Mouse (Mus musculus) spleen, adult 2 months (tissue): Measurements from ENCODE around the gene Slc25a29. TPM values are rescaled to one million over a fixed set of nuclear protein-coding genes. Genes with fewer than 3 reads are reported as not detected.
A peak's percentile ranks its signal among the peaks of the same experiment; 100 is the strongest.

ENCODE experiments used
- DNase-seq, 2 experiments: peaks; one replicate each; pipeline versions ENCODE4 v3.0.0 to v3.0.0-alpha.2; 2012 to 2021; ENCODE audit warnings: low spot score in 2 of 2, low read depth in 1 of 2
- H3K27ac ChIP-seq: fragments of 200-500 bp; 2 replicates; pipeline ENCODE4 v1.5.1; 2012; ENCODE audit warnings: low read length, inconsistent platforms; ENCODE audit not compliant: insufficient read depth
- H3K27me3 ChIP-seq: fragments of 200-500 bp; 2 replicates; pipeline ENCODE4 v1.6.1; 2012; ENCODE audit warnings: mild to moderate bottlenecking, moderate library complexity, low read length, inconsistent platforms; ENCODE audit not compliant: control insufficient read depth, insufficient read depth
- H3K36me3 ChIP-seq: fragments of 200-500 bp; 2 replicates; pipeline ENCODE4 v1.6.1; 2012; ENCODE audit warnings: mild to moderate bottlenecking, low read length, inconsistent platforms; ENCODE audit not compliant: control insufficient read depth, insufficient read depth
- H3K4me1 ChIP-seq: fragments of 200-500 bp; 2 replicates; pipeline ENCODE4 v1.6.1; 2011; ENCODE audit warnings: inconsistent platforms; ENCODE audit not compliant: control insufficient read depth, insufficient read depth, insufficient read length
- H3K4me3 ChIP-seq: fragments of 200-500 bp; 2 replicates; pipeline ENCODE4 v1.5.1; 2011; ENCODE audit warnings: mild to moderate bottlenecking, inconsistent platforms; ENCODE audit not compliant: insufficient read depth, insufficient read length; ENCODE audit errors: extremely low read depth
- CTCF ChIP-seq: fragments of 200-500 bp; IDR thresholded peaks from 2 replicates; pipeline ENCODE4 v1.5.1; 2011; ENCODE audit warnings: mild to moderate bottlenecking, inconsistent platforms; ENCODE audit not compliant: insufficient read depth, insufficient read length, insufficient replicate concordance; ENCODE audit errors: extremely low read depth
- POLR2A ChIP-seq: fragments of 200-500 bp; IDR thresholded peaks from 2 replicates; pipeline ENCODE4 v1.6.1; 2011; ENCODE audit warnings: low read depth, low read length, inconsistent platforms
- WGBS: fragments of 180-500 bp; shearing (Covaris S2); methylation state at CpG from one replicate; pipeline ENCODE4 v1.1.7; 2018; 5-methylcytosine and 5-hydroxymethylcytosine counted together
- polyA plus RNA-seq: library from polyadenylated mRNA; depleted of rRNA; stranded (reverse); fragments of >200 nt; gene quantifications from 2 replicates; pipeline ENCODE4 v1.2.3, GENCODE M21; 2012

The Slc25a29 gene
- polyA plus RNA-seq, 1 experiment, result 5.9 TPM

DNA sequence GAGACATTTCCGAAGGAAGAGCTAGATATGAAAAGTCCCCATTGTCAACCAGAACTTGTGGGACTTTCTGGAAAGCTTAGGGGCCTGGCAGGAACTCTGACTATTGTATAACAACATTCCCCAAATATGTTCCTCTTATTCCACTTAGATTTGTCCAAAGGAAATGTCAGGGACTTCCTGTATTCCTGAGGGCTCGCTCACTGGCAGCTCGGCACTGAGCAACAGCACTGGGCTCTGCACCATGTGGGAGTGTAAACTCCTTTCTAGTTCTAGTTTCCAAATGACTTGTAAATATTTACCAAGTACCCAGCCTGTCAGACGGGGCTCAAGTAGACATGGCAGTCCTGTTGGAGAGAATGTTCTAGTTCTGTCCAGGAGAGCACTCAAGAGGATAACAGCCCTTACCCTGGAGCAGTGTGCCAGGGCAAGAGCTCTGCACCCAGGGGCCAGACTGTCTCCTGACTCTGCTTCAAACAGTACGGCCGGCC lies 29.4 kb upstream of the Slc25a29 start:
- 89% methylated on average over 6 of the region's 6 CpGs for WGBS
- TF ChIP-seq POLR2A, result no peak
- TF ChIP-seq CTCF, result no peak
- H3K27ac ChIP-seq, result peak overlapping the region; percentile 75
- no peaks in the 10 kb centered on the region for H3K4me1 ChIP-seq
- H3K4me3 ChIP-seq, result no peak overlapping the region
- peaks cover 39% of the 10 kb centered on the region for H3K36me3 ChIP-seq
- no peaks in the 10 kb centered on the region for H3K27me3 ChIP-seq
- no peak for DNase-seq

GRCm38 (mm10) chr12:108858486-108858885 lies 22.8 kb upstream of the Slc25a29 start:
- H3K4me1 ChIP-seq, result no peaks in the 10 kb centered on the region
- WGBS, result 77% methylated on average over 5 of the region's 5 CpGs
- no peak for DNase-seq
- H3K27ac ChIP-seq, result peak overlapping the region; percentile 6; the same call in 1 of the 2 replicates
- no peak overlapping the region for H3K4me3 ChIP-seq
- H3K36me3 ChIP-seq, result peaks cover 13% of the 10 kb centered on the region
- H3K27me3 ChIP-seq, result no peaks in the 10 kb centered on the region
- TF ChIP-seq CTCF (no peak), POLR2A (no peak)

DNA sequence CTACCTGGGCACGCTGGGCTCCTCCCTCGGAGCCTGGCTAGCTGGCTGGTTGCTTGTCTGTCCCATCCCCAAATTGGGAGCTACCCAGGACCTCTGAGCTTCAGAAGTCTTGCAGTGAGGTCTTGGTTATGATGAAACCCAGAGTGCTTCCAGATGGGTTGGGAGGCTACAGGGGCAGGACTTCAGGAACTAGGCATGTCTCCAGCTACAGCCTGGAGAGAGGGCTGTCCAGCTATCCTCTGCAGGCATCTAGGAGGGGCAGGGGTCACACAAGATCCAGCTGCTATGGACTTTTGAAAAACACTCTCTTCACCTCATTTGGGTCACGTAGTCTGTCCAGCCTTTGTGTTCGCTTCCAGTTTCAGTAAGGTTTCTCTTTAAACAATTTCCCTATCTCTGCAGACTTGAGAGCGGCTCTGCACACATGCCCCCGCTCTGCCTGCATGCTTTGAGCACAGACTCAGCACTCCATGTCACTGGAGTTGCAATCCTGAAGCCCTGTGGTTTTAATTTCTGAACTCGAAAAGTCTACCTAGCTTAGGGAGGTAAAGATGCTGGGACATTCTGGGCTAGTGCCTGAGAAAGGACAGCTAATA lies 22.0 kb upstream of the Slc25a29 start:
- DNase-seq, result no peak
- WGBS, result 83% methylated on average over 7 of the region's 7 CpGs
- H3K4me1 ChIP-seq, result no peaks in the 10 kb centered on the region
- TF ChIP-seq CTCF, result no peak
- no peak for TF ChIP-seq POLR2A
- H3K27ac ChIP-seq, result no peak overlapping the region
- peaks cover 11% of the 10 kb centered on the region for H3K36me3 ChIP-seq
- H3K27me3 ChIP-seq, result no peaks in the 10 kb centered on the region
- H3K4me3 ChIP-seq, result no peak overlapping the region

DNA sequence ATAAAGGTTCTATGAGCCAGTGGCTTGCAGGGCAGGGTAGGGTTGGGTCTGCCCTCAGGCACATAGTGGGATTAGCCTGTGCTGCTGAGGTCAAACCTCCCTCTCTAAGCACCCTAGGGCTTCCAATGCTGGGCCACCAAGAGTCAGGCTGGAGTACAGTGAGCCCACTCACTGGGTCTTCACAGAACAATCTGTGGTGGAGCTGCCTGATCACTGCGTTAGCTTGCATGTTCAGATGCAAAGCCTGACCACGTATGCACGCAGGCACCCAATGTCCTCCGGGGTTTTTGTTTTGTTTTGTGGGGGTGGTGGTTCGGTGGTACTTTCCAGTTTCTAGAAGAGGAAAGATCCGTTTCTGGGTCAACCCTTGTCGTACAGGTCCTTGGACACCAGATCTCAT lies 21.4 kb upstream of the Slc25a29 start:
- Histone ChIP-seq H3K4me3 (no peak overlapping the region), H3K4me1 (no peaks in the 10 kb centered on the region), H3K27me3 (no peaks in the 10 kb centered on the region), H3K27ac (no peak overlapping the region), H3K36me3 (peaks cover 9% of the 10 kb centered on the region)
- WGBS, result 89% methylated on average over 7 of the region's 7 CpGs
- TF ChIP-seq POLR2A (no peak), CTCF (no peak)
- DNase-seq, result no peak

DNA sequence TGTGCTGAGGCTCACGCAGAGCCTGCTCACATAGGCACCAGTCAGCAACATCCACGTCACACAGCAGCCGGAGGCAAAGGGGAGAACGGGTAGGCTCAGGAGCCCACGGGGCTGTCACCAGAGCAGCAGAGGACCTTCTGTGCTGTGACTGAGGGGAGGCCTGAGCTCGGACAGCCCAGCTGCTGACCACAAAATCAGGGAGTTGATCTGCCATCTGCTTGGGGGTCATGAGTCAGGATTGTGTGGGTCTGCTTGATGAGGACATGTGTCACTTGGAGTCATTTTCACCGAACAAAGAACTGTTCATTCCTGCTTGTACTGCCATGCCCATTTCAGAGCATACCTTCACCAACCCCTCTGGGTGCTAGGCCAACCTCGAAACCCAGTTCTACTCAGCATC lies 20.5 kb upstream of the Slc25a29 start:
- H3K27me3 ChIP-seq, result no peaks in the 10 kb centered on the region
- H3K4me3 ChIP-seq, result no peak overlapping the region
- H3K4me1 ChIP-seq, result no peaks in the 10 kb centered on the region
- H3K27ac ChIP-seq, result no peak overlapping the region
- TF ChIP-seq CTCF, result no peak
- no peak for TF ChIP-seq POLR2A
- H3K36me3 ChIP-seq, result peaks cover 6% of the 10 kb centered on the region
- DNase-seq, result no peak
- WGBS, result 87% methylated on average over 8 of the region's 8 CpGs

DNA sequence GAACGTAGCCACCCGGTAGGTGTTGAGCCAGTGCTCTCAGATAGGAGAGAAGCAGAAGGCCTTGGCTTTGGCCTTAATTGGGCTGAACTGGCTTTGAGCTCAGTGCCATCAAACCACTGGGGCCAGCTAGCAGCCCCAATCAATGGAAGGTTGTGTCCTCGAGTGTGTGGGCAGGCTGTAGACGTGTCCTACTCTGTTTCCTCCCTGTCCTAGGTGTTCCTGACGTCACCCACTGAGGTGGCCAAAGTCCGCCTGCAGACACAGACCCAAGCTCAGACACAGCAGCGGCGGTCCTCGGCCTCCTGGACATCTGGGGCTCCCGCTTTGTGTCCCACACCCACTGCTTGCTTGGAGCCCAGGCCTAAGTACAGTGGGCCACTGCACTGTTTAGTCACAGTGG lies 19.4 kb upstream of the Slc25a29 start:
- TF ChIP-seq POLR2A, result no peak
- no peak for TF ChIP-seq CTCF
- no peaks in the 10 kb centered on the region for H3K27me3 ChIP-seq
- no peak for DNase-seq
- H3K36me3 ChIP-seq, result peaks cover 2% of the 10 kb centered on the region
- 91% methylated on average over 10 of the region's 10 CpGs for WGBS
- H3K4me3 ChIP-seq, result no peak overlapping the region
- no peak overlapping the region for H3K27ac ChIP-seq
- no peaks in the 10 kb centered on the region for H3K4me1 ChIP-seq

GRCm38 (mm10) chr12:108852822-108853221 lies 17.1 kb upstream of the Slc25a29 start:
- Histone ChIP-seq H3K4me3 (no peak overlapping the region), H3K36me3 (no peaks in the 10 kb centered on the region), H3K27me3 (no peaks in the 10 kb centered on the region), H3K27ac (no peak overlapping the region), H3K4me1 (no peaks in the 10 kb centered on the region)
- WGBS, result 85% methylated on average over 8 of the region's 8 CpGs
- no peak for DNase-seq
- no peak for TF ChIP-seq POLR2A
- no peak for TF ChIP-seq CTCF
